Mouse (Mus musculus): Measurements from ENCODE around the gene Prorsd1. TPM values are rescaled to one million over a fixed set of nuclear protein-coding genes. Genes with fewer than 3 reads are reported as not detected.
"Not testable (repeated sequence)": the region's sequence is repeated elsewhere in the genome, so short reads cannot be mapped to it uniquely, and the experiment has no call there.

The Prorsd1 gene
- 10 to 100 TPM; 19.8 to 19.9 TPM for total RNA-seq (2021)
- long read RNA-seq, experiment 1, transcript Prorsd1-201 (2 exons, 918 nt), result major isoform, 12 of 16 reads
- long read RNA-seq, experiment 1, partial matches to known transcripts, result 3 of 16 reads
- long read RNA-seq, experiment 1, other reads (novel, unspliced or antisense), result 0 of 16 reads
- long read RNA-seq, experiment 2, transcript Prorsd1-201 (2 exons, 918 nt), result major isoform, 7 of 12 reads
- long read RNA-seq, experiment 2, partial matches to known transcripts, result 1 of 12 reads
- long read RNA-seq, experiment 2, other reads (novel, unspliced or antisense), result 0 of 12 reads

DNA sequence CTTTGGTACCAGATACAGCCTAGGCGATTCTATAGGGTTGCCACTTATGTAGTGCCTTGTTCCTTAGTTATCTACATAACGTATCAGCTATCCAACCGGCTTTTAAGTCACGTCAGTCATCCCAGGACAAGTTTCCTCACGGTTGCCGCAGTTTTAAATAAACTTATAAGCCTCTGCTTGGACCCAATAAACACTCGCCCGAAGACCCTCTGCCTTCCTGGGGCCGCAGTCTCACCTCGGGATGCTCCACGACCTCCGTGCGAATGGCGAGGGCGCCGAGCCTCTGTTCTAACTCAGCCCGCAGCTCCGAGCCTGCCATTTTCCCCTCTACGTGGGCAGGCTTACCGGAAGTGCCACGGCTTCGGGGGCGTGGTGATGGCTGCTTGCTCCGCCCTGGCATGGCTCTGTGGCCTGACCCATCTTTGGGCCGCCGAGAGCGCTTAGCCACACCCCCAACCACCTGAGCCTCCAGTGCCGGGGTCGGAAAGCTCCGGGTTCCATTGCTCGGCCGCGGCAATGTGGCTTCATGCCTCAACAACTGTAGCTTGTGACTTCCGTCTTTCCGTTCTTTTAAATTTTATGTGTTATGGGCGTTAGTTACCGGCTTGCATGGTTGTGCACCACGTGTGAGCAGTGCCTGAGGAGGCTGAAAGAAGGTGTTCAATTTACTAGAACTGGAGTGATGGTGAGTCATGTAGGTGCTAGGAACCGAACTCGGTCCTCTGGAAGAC, at the start of gene Prorsd1:
Gene Prorsd1 (minus strand): TSS at position 352 of the 731 bp plus-strand sequence.
- DNase-seq, result peak; percentile 89

DNA sequence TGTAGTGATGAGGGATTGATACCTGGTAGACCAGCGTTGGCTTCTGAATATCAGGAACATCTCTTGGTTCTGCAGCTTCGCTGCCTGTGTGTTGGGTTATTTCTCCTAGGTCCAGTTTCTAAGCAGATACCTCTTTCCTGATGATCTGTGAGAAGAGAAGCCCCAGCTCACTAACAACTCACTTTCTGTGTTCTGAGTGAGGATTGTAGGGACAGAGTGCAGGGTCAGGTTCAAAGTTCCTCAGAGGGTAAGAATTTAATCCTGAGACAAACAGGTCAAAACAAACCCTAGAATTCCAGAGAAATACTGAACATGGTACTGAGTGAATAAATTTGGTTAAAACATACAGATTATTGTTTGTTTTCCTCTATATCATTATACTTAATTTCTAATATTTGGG, 48.6 kb upstream of the Prorsd1 start:
- no peak for DNase-seq

DNA sequence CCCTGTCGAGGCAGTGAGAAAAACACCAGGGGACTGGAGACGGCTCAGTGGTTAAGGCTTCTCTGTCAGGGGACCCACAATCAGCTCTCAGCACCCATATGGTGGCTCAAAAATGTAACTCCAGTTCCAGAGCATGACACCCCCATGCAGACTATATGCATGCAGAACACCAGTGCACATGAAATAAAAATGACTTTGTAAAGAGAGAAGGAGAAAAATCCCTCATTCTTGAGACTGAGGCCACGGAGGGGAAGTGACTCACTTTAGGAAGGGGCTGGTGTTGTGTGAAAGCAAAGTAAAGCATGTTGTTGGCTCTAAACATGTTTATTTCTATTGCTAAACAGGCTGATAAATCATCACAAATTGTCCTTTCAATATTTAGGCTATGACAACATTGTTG, 46.2 kb upstream of the Prorsd1 start:
- DNase-seq, result no peak

DNA sequence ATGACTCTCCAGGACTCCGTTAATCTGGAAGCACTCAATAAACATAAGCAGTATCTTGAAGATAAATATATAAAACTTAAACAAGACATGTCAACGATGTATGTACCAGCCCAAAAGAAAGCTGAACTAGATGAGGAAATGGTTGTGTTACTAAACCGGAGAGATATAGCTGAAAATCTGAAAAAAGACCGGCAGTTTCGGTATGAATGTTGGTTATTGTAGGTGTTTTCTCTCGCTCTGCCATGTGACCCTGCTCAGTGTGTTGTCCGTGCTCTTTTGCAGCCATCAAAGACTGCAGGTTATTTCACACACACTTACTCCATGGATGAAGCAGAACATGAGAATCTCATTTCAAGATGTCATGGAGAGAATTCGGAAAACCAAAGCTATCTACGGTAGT, 45.6 kb upstream of the Prorsd1 start:
- DNase-seq, result no peak

DNA sequence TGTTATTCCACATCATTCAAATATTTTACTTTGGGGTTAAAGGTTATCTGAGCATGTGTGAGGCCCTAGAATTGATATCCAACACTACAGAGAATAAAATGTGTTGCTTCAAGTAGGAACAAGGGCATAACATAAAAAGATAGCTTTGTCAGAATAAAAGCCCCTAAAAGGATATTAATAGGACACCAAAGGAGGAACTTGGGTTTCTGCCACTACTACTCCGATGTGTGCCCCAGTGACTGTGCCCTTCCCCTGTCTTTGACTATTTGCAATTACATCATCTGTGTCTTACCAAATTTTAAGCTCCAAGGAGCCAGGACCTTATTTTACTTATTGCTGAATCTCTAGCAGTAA, 34.6 kb upstream of the Prorsd1 start:
- DNase-seq, result no peak

DNA sequence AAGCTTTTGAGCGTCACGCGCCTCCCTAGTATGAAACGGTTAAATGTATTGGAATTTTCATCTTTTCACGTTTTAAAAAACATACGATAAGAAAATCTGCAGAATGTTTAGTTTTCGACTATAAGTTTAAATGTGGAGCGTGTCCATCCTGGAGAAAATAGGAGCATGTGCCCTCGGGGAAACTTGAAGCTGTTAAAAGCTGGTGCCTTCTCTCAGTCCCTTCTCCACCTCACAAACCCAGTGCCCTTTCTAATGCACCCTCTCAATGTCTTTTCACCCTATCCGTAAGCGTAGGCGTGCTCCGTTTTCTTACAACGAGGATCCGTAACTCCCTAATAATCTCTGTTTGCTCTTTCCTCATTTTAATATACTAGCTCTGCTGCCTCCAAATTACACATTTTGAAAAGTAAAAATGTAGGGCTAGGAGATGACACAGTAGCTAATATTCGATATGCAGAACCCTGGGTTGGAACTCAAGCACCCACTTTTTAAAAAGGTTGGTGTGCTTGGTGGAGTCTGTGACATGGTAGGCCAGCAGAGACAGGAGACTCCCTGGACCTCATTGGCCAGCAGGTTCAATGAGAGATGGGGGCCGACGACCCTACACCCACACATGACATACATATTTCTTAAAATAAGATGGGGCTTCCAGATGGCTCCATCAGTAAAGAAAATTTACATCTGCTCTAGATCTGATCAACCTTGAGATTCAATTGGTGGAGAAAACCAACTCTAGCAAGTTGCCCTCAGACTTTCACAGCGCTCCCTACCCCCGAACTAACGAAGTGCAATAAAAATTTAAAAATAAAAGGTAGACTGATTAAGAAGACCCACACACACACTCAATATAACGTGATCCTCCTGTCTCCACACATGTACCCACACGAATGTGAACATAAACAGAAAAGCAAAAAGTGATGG, 33.9 kb upstream of the Prorsd1 start:
- DNase-seq, result no peak

DNA sequence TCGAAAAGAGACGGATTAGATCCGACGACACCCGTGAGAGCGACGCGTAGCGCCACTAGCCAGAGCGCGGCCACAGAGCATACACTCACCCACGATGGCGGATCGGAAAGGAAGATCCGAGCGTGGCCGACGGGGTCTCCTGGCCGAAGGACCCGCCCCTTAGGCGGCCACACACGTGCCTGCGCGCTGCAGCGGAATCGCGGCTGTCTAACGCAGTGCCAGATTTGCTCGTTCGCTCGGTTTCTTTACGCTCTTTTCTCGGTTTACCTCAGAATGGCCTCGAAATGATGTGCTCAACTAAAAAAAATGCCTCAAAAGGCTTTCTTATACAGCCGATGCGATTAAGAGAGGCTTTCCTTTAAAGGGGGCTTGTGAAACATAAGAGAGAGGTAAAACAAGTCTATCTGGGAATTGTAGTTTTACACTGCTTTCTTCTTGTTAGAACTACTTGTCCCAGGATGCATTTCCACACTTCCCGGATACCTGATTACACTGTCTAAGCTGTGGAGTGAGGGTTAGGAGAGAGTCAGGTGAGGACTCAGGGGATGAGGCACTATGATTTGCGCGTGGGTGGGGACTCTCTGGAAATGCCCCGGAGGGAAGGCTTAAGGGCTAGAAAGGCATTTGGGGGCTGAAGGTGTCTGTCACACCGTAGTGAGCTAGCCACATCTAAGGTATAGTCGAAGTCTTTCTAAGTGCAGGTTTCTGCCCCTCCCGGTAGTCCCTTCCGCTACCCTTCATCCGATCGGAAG, 33.1 kb upstream of the Prorsd1 start, which contains the start of the genes Clhc1 and Rps27a:
Gene Clhc1 (plus strand): TSS at position 199 of the 752 bp plus-strand sequence.
Gene Rps27a (minus strand): TSS at position 358 of the 752 bp plus-strand sequence.
- DNase-seq, result peak; percentile 96

DNA sequence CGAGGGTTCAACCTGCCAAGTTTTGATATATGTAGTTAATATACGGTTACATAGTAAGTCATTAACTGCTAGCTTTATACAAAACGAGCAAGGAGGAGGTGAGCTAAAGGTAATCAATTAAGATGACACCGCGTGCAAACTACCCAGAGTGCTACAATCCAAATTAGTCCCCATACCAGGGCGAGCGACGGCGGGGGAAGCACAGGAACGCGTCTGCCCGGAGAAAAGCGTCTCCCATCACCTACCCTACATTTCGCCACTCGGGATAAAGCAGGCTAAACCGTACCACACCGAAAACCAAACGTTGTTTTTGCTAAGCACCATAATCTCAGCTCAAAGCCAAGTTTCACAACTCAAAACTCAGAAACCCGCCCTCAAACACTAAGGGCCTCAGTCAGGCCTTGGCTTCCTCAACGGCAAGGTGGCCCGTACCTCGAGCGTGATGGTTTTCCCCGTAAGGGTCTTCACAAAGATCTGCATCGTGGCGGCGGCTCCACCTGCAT, 32.5 kb upstream of the Prorsd1 start:
- no peak for DNase-seq

DNA sequence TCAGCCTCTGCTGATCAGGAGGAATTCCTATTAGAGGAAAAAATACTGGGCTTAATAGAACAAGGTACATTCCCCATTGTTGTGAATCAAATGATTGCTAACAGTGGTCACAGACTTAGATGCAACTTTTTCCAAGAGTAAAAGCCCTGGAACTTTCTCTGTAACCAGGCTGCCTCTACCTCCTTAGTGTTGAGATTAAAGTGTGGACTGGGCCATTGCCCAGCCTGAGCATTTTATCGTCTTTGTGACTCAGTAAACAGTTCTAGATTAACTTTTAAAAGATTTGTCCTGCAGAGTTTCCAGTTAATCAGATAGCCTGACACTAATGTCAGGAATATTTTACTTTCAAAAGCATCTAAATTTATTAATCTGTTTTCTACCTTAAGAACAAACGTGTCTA, 31.9 kb upstream of the Prorsd1 start:
- no peak for DNase-seq

DNA sequence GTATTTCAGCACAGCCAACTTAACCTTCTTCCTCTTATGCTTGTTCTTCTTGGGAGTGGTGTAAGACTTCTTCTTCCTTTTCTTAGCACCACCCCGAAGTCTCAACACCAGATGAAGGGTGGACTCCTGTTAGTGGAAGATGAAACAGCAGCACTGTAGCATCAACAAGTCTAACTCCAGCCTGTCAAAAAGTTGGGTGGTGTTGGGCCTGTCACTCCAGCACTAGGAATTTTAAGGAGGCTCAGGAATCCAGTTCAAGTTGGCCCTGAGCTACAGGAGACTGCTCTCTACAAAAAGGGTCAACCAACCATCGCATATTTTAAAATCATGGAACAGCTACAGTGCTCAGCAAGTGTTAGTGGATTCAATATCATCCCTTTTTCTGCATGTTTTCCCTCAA, 31.5 kb upstream of the Prorsd1 start:
- DNase-seq, result not testable (repeated sequence)

DNA sequence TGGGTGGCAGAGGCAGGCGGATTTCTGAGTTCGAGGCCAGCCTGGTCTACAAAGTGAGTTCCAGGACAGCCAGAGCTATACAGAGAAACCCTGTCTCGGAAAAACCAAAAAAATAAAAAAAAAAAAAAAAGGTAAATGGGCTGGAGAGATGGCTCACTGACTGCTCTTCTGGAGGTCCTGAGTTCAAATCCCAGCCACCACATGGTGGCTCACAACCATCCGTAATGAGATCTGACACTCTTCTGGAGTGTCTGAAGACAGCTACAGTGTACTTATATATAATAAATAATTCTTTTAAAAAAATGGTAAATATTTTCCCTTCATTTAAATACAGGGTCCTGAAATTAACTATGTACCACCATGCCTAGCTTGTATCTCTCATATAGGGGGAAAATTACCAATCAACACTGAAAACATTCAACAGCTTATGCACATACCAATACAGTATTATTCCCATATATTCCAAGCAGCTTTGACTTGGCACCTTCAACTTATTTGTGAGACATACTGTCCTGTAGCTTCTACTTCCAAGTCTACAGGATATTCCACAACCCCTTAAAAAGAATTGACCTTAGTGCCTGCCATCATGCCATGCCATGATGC, 30.4 kb upstream of the Prorsd1 start:
- not testable (repeated sequence) for DNase-seq

DNA sequence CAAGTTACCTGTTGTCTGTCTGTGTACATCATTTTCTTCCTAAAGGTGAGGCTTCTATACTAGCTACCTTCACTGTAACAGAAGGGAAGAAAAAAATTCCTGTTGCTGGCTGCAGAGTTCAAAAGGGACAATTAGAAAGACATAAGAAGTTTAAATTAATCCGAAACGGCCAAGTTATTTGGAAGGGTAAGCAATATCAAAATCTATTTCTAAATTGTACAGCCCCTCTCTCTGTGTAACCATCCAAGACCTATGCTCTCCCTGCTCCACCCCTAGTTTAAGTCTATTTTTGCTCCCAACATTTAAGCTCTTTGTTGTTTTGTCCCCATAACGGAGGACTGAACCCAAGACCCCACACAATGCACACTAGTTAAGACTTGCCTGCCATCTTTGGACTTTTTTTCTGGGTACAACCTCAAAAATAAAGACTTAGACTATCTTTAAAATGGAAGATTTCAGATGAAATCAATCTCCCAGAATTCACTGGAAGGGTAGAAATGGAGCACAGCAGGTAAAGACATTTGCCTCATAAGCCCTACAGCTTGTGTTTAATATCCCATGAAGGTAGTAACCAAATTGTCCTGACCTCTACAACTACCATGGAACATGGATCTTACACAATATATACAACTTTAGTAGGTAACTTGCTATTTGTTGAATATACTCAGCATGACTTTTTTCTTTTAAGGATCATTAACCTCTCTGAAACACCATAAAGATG, 29.6 kb upstream of the Prorsd1 start:
- DNase-seq, result no peak

DNA sequence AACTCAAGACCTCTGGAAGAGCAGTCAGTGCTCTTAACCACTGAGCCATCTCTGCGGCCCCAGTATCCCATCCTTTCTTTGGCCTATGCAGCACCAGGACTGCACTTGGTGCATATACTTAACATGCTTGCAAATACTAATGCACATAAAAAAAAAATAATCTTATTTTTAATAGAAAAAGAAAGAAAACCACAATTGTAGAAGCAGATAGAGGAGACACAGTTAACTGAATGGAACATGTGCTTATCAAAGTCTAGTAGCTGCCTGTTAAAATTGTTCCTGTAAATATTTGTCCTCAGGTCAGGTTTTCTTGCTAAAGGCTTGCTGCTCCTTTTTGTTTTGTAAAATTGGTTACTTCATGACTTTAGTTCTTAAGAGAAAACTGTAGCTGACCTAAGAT, 23.4 kb upstream of the Prorsd1 start:
- no peak for DNase-seq

DNA sequence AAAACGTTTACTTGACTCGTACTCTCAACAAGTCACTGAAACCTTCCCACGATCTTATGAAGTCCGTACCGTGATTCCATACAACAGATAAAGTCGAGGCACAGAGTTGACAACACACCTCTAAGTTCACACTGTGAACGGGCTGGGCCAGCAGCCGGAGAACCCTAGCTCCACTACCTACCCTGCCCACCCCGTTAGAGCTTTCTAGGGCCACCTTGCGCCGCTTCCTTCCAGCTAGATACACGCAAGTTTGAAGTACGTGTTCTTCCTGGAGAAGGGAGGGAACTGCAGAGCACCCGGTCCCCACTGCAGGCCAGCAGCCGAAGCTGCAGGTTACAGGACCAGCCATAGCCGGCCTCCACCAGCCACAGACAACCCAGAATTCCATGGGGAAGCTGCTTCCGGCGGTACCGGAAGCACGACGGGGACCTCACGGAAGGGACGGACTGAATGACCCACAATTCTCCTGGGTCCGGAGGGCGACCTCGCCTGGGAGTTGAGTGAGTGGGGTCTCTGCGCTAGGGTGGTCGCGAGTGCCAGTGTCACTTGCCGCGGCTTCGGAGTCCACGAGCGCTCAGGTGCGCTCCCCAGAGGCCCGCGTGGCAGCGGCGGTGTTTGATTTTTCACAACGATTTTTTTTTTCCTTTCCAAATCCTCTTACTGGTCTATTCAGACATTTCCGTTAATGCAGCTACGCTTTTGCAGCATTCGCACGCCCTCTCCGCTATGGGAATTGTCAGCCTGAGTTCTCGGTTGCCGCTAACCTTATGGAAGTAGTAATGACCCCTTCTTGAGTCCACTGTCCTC, 11.4 kb upstream of the Prorsd1 start, which contains the start of gene Mtif2:
Gene Mtif2 (plus strand): TSS at position 421 of the 807 bp plus-strand sequence.
- peak; percentile 75 for DNase-seq

DNA sequence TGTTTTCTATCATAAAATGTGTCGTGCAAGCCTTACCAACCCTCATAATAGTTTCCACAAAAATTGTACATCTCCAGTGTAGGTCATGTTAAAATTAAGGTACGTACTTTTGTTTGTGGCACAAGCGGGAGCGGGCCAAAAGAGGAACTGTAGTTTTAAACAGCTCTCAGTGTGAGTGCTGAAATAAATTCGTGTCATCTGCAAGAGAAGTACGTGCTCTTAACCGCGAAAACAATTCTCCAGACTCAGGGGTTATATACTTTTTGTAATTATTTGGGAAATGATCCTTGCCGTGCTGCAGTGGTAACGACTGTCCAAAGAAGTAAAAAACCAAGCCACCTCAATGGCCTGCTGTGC, 530 bp downstream of the Prorsd1 start:
- no peak for DNase-seq

DNA sequence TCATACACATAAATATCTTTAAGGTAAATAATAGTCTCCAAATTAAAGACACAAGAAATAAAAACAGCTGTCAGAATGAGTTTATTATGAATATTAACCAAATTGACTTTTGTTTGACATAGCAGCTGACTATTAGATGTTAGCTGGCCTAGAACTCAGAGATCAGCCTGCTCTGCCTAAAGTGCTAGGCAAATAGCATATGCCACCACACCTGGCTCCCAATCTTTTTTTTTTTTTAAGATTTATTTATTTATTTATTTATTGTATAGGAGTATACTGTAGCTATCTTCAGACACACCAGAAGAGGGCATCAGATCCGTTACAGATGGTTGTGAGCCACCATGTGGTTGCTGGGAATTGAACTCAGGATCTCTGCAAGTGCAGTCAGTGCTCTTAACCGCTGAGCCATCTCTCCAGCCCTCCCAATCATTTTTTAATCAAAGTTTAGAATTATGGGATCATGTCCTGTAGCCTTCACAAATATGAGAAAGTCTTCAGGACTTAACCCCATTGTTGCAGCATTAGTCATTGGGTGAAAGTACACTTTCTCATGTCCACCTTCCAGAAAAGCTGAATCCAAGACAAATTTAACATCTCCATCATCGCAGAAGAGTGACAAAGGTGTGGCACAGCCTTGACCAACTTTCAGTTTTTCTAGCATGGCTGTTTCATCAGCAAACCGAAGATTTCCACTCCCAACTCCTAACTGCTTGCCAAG, 1.9 kb downstream of the Prorsd1 start:
- DNase-seq, result no peak

DNA sequence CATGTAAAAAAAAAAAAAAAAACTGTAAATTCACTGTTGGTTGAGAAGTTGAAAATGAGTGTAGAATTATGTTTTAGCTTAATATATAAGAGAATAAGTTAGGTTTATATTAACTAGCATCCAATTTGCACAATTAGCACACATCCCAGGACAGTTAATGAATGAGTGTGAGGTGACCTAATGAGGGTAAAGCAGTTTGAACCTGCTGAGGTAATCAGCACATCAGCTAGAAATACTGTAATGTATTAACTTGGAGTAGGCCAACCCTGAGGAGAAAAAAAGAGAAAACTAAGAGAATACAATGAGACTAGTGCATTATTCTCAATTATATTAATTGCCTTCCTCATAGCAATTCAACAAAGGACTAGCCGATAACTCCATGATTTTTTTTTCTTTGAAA, 5.4 kb downstream of the Prorsd1 start:
- DNase-seq, result no peak

DNA sequence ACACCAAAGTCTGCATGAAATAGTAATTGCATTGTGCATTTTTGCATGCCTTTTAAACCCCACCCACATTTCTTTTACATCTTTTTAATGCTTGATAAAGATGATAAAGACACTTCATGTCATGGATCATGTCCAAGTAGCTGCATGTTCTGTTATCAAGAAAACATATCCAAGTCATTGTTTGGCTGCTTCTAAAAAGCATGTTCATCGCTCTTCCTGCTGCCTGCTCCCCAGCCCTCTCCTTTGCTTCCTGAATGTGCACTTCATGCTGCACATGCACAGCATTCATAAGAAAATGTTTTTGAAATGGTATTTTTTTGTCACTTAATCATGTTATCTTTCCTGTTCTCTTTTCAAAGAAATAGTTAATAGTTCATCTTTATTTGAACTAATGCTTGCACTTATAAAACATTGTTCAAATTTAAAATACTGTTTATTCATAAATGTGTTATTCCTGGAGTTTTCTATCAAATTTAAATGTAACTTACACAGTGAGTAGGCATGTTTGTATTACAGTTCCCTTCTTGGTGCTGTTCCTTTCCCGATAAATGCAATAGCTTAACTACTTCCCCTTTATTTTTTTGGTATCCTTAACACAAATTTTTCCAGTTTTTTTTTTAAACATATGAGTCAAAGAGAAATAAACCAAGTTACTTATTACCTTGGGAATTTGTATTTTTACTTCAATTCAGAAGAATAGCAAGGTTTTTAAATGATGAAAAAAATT, 9.8 kb downstream of the Prorsd1 start:
- DNase-seq, result no peak
